Mouse (Mus musculus) left cerebral cortex, adult 9 months (tissue): Measurements from ENCODE around the gene Pcdh9.

ENCODE experiments used
- DNase-seq, 2 experiments: peaks; one replicate each; pipeline ENCODE4 v3.0.0; 2022; ENCODE audit warnings: low spot score in 2 of 2

Pcdh9 gene

DNA sequence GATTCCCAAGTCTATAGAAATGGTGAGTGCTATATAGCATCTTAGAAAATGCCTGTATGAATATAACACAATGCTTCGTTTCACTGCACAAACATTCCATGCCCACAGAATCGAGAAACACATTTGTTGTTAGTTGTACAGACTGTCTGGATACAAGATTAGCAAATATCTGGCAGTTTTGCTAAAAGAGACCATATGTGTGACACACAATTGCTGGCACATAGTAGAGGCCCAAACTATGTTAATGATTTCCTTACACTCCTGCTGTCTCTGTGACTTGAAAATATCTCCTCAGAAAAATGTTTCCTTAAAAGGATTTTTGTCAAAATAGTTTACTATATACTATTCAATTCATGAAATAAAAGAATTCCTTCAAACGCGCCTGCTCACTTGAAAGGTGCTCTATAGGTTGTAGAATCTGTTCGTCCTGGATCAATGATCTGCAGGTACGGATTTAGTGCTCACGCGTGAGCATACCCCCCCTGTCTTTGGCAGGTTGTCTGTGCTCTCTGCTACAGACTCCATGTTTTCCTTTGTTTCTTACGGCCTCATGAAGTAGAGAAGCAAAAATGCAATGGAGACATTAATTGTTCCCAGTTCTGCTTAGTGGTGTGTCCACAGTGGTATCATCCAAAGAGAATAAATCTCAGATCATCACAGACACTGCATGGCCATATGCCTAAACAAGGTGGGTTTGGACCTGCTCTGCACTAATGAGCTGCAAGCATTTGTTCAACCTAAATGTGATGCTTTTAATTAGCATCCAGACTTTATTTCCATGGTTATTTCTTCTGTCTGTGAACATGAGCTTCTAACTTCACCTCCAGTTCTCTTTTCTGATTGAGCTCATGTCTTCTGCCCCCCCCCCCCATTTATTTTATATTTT is 707.6 kb downstream of the Pcdh9 start:
- DNase-seq = no peak

GRCm38 (mm10) chr14:93169201-93169600 is 721.3 kb downstream of the Pcdh9 start:
- no peak for DNase-seq

GRCm38 (mm10) chr14:93168367-93168766 is 722.1 kb downstream of the Pcdh9 start:
- no peak for DNase-seq

GRCm38 (mm10) chr14:93143414-93143813 is 747.1 kb downstream of the Pcdh9 start:
- DNase-seq = no peak

GRCm38 (mm10) chr14:93142076-93142475 is 748.4 kb downstream of the Pcdh9 start:
- no peak for DNase-seq

- no peak for DNase-seq
Measured at GRCm38 (mm10) chr14:93126993-93127392, 763.5 kb downstream of the Pcdh9 start.

- no peak for DNase-seq
Measured at GRCm38 (mm10) chr14:93102755-93103154, 787.7 kb downstream of the Pcdh9 start.

DNA sequence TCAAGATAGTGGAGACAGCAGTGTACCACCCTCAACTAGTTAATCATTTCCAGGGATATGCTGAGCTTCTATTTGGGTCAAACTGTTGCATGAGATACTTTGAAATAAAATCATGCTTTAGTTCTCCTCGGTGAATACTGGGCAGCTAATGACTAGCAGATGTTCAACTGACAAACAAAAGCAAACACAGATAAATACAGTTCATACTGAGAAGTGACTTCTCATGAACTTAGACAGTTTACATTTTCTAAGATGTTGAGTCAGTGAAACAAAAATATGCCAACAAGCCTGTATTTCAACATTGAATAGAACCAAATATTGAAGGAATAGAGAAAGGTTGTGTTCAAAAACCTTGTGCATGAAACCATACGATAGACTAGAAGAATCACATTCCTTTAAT is 795.4 kb downstream of the Pcdh9 start:
- DNase-seq = no peak

GRCm38 (mm10) chr14:93092806-93093205 is 797.7 kb downstream of the Pcdh9 start:
- no peak for DNase-seq

DNA sequence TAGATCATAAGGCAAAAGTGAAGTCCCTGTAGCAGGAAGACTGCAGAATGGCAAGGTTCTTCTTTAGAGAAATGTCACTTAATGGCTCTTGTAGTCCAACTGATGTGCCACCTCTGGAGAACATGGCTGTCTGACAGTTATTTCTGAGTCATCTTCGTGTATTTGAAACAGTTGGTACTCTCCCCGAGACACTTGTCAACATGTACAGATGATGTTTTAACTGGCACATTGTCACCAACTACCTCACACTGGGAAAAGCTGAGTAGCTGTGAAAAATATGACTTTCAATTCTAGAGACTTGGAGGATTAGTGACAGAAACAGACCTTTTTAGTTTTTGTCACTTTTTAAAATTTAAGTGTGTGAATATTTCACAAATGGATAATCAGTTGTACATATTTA is 804.8 kb downstream of the Pcdh9 start:
- DNase-seq = no peak

GRCm38 (mm10) chr14:93083140-93083539 is 807.3 kb downstream of the Pcdh9 start:
- DNase-seq = no peak

- no peak for DNase-seq
Measured at GRCm38 (mm10) chr14:93080910-93081309, 809.6 kb downstream of the Pcdh9 start.

DNA sequence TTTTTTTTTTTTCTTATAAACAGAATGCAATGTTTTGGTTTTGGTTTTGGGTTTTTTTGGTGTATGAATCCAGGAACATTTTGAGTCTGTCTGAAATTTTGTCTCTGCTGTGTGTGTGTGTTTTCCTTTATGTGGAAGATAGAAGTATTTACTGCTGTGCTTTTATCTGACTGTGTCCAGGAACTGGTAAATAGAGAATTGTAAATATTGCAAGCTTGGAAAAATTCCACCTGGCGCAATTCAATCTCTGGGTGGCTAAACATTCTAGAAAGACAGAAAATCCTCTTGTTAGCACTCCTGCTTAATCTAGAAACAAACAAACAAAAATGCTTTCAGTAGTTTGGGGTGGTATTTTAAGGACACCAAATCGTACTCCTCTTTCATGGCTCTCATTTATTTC is 814.7 kb downstream of the Pcdh9 start:
- DNase-seq = no peak

GRCm38 (mm10) chr14:93072346-93072745 is 818.1 kb downstream of the Pcdh9 start:
- DNase-seq = no peak

DNA sequence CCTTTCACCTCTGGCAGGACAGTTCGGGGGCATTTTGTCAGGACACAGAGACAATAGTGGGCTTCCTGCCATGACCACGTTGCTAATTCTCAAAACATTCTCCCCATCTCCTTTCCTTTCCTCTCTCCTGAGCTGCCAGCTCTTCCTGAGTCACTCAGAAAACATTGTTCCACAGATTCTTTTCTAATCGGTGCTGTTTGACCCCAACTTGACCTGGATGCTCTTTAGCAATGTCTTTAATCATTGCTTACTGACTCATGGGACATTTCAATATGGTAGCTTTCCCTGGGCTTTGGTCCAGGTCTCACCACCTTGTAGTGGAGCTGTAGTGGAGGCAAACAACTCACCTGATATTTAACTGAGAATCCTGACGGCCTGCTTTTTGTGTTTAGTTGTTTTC is 820.3 kb downstream of the Pcdh9 start:
- no peak for DNase-seq

DNA sequence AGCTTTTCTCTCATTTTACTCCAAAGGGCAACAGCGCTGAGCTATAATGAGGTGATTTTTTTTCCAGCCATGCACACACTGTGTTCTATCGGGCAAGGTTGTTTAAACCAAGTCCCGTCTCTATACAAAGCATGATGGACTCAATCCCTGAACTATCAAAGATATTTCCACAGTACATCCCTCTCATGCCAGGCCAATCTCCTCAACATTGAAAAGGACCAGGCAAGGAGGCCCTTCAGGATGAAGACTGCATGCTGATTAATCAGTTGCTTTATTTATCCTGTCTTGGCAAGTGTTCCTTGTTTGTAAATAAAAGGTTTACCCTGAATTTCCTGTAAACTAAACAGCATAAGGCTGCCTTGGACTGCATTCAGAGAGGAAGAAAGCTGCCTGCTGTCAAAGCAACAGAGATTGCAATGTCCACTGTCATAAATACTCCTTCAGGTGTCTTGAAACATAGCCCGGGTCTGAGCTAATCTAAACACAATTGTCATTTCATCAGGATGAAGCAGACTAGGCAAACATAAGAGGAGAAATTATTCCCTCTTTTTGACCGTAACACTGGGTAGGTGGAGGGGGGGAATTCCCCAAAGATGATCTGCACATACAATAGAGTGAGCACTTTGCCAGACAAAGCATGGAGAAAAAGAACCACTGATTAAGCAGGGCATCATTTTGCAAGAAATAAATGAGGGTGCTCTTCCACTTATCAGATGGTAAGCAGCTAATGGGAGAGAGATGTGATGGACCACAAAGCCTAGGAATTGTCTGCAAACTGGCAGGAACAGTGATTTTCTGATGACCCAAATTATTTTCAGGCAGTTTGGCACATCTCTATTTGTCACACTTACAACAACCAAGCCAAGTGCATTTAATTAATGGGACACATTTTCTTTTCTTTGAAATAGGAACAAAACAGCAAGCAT is 822.8 kb downstream of the Pcdh9 start:
- no peak for DNase-seq

GRCm38 (mm10) chr14:93066732-93067410 is 823.6 kb downstream of the Pcdh9 start:
- no peak for DNase-seq

GRCm38 (mm10) chr14:93061824-93062620 is 828.5 kb downstream of the Pcdh9 start:
- DNase-seq = no peak

- no peak for DNase-seq
Measured at GRCm38 (mm10) chr14:93058799-93059198, 831.7 kb downstream of the Pcdh9 start.

- DNase-seq = no peak
Measured at GRCm38 (mm10) chr14:93055997-93056396, 834.5 kb downstream of the Pcdh9 start.

- DNase-seq = no peak
Measured at GRCm38 (mm10) chr14:93040591-93040990, 849.9 kb downstream of the Pcdh9 start.
